Mouse (Mus musculus): ENCODE data around the gene Sema3f.

- TF ChIP-seq CTCF (IDR thresholded peaks at IDR 0.05; ENCODE audit: low read depth, low read length) (no peak), GATA1 (IDR thresholded peaks at IDR 0.05; ENCODE audit: borderline replicate concordance, low read length) (no peak)
Measured at GRCm38 (mm10) chr9:107635279-107636028, 74.8 kb downstream of the Sema3f start, which contains the start of gene Gnai2.

All from G1E (cell line).